Mouse (Mus musculus): ENCODE results near the gene Col4a3bp.

- no peak for TF ChIP-seq POLR2A (IDR thresholded peaks at IDR 0.05; ENCODE audit: low read depth, low read length)
- TF ChIP-seq CTCF (conservative IDR thresholded peaks at IDR 0.05; ENCODE audit: insufficient read depth, insufficient read length, low read depth, low read length), result no peak
Measured at GRCm38 (mm10) chr13:96516249-96516648, 26.2 kb upstream of the Col4a3bp start.
